Mouse (Mus musculus) neural tube, embryonic 11.5 days (tissue): ENCODE results near the gene Rpl28. TPM values are rescaled to one million over a fixed set of nuclear protein-coding genes. Genes with fewer than 3 reads are reported as not detected.
"Not testable (repeated sequence)": the region's sequence is repeated elsewhere in the genome, so short reads cannot be mapped to it uniquely, and the experiment has no call there.

Experiments
- ATAC-seq: fragments of 200-750 bp; cut with Nextera tagmentation; 2 replicates; pipeline ENCODE4 v1.8.0; 2017; ENCODE audit warnings: moderate number of reproducible peaks, mild to moderate bottlenecking, moderate TSS enrichment, moderate library complexity; ENCODE audit not compliant: insufficient read depth, low FRiP score, low TSS enrichment
- DNase-seq: peaks from one replicate; pipeline ENCODE4 v3.0.0-alpha.2; 2015; ENCODE audit warnings: low spot score
- H3K27ac ChIP-seq: fragments of 300-500 bp; sonication (generic); 2 replicates; pipeline ENCODE4 v1.5.1; 2014; ENCODE audit warnings: low read depth, mild to moderate bottlenecking, low read length
- H3K27me3 ChIP-seq: fragments of 300-500 bp; sonication (generic); 2 replicates; pipeline ENCODE4 v1.6.1; 2014; ENCODE audit warnings: mild to moderate bottlenecking, low read length, mixed read lengths; ENCODE audit not compliant: control insufficient read depth, insufficient read depth
- H3K36me3 ChIP-seq: fragments of 300-500 bp; sonication (generic); 2 replicates; pipeline ENCODE4 v1.6.1; 2014; ENCODE audit warnings: mild to moderate bottlenecking, low read length, moderate library complexity, mixed read lengths; ENCODE audit not compliant: control insufficient read depth, insufficient read depth
- H3K4me1 ChIP-seq: fragments of 300-500 bp; sonication (generic); 2 replicates; pipeline ENCODE4 v1.6.1; 2014; ENCODE audit warnings: low read length, mixed read lengths; ENCODE audit not compliant: control insufficient read depth, insufficient read depth
- H3K4me2 ChIP-seq: fragments of 300-500 bp; sonication (generic); 2 replicates; pipeline ENCODE4 v1.6.1; 2014; ENCODE audit warnings: low read depth, mild to moderate bottlenecking, moderate library complexity
- H3K4me3 ChIP-seq: fragments of 300-500 bp; sonication (generic); 2 replicates; pipeline ENCODE4 v1.5.1; 2014; ENCODE audit warnings: low read depth, low read length
- H3K9ac ChIP-seq: fragments of 300-500 bp; sonication (generic); 2 replicates; pipeline ENCODE4 v1.6.1; 2014; ENCODE audit warnings: mild to moderate bottlenecking, low read length
- H3K9me3 ChIP-seq: fragments of 300-500 bp; sonication (generic); 2 replicates; pipeline ENCODE4 v1.6.1; 2016; ENCODE audit warnings: low read length; ENCODE audit not compliant: control insufficient read depth
- WGBS: fragments of 180-500 bp; shearing (Covaris S2); extraction: QIAGEN DNeasy Blood & Tissue Kit; methylation state at CpG from one replicate; pipeline ENCODE4 v1.1.7; 2014; 5-methylcytosine and 5-hydroxymethylcytosine counted together
- polyA plus RNA-seq: library from polyadenylated mRNA; unstranded; fragments of >200 nt; fragmentation: Nextera tagmentation; extraction: Ambion mirVana; gene quantifications from 2 replicates; pipeline ENCODE4 v1.2.1, GENCODE M21; 2014

Rpl28 gene
- polyA plus RNA-seq, 1 experiment from 2014 or later, result 157 TPM

DNA sequence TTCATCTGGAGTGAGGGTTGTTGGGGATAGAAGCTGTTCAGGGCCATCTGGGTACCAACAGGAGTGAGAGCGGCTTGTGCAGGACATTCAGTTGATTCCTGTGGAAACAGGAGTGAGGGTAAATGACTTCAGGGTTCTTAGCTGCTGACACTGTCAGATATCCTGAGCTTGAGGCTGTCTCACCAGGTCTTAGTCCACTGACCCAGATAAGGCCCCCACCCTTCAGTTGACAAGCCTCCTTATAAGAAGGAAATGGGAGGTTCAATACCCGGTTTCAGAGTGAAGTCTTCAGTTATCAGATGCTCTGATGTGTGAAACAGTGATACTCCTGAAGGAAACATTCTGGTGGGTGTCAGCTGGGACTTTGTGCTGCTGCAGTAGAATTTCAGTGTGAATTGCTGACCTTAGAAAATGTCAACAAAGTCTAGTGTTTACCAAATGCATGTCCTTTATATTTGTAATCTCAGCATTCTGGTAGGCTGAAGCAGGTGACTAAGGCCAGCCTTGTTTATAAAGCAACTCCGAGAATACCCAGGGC, 2.0 kb downstream of the Rpl28 start:
- H3K4me2 ChIP-seq, result no peak overlapping the region
- DNase-seq, result no peak
- peaks cover 9% of the 10 kb centered on the region for H3K4me1 ChIP-seq
- 0 out of 2 replicates have a peak overlapping the region, but pooled peaks have one; percentile 8 for H3K4me3 ChIP-seq
- WGBS, result 90% methylated on average over 3 of the region's 3 CpGs
- no peak overlapping the region for H3K27ac ChIP-seq
- ATAC-seq, result no peak
- no peak overlapping the region for H3K9ac ChIP-seq
- H3K9me3 ChIP-seq, result no peaks in the 10 kb centered on the region
- H3K36me3 ChIP-seq, result peaks cover 16% of the 10 kb centered on the region
- 0 out of 2 replicates have a peak, but pooled peaks cover 2% of the 10 kb centered on the region for H3K27me3 ChIP-seq

DNA sequence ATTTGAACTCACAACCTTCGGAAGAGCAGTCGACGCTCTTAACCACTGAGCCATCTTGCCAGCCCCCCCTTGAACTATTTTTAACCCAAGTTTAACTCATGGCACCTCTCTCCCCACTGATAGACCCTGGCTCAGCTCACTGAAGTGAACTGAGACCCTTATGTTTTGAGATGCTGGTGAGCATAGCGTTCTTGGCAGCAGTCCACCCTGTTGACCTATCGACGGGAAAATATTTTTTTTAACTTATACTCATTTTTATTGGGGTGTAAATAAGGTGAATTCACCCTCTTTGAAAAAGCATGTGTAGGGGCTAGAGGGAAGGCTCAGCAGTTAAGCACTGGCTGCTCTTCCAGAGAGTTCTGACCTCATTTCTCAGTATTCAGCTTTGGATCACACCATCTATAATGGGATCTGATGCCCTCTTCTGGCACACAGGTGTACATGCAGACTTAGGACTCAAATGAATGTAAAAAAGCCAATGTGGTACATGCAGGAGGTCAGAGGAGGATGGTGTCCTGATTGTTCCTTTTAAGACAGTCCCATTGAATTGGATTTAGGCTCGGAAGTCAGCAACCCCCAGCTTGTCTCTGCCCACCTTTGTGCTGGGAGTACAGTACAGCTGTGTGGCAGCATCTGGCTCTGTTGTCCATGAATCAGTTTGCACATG, 3.2 kb downstream of the Rpl28 start:
- peaks cover 16% of the 10 kb centered on the region for H3K36me3 ChIP-seq
- no peak overlapping the region for H3K4me2 ChIP-seq
- no peak overlapping the region for H3K27ac ChIP-seq
- no peaks in the 10 kb centered on the region for H3K27me3 ChIP-seq
- H3K9ac ChIP-seq, result no peak overlapping the region
- peaks cover 9% of the 10 kb centered on the region for H3K4me1 ChIP-seq
- no peaks in the 10 kb centered on the region for H3K9me3 ChIP-seq
- ATAC-seq (no peak), DNase-seq (peak; percentile 39)
- WGBS, result 73% methylated on average over 7 of the region's 7 CpGs
- H3K4me3 ChIP-seq, result no peak overlapping the region

DNA sequence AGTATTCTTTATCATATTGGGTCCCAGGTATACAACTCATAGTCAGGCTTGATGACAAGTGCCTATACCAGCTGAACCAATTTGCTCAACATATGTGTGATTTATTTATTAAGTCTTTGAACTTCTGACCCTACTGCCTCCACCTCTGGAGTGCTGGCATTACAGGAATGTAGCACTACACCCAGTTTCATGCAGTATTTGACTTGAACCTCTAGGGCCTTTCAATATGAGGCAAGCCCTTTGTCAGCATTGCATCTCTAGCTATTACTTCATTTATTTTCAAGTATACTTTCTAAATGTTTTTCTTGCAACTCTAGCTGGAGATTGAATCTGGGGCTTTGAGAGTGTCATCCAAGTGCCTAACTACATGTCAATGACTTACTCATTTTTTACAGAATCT, 9.6 kb downstream of the Rpl28 start:
- Histone ChIP-seq H3K9ac (no peak overlapping the region), H3K4me3 (no peak overlapping the region), H3K9me3 (no peaks in the 10 kb centered on the region), H3K36me3 (peaks cover 12% of the 10 kb centered on the region), H3K27ac (no peak overlapping the region), H3K4me2 (no peak overlapping the region), H3K4me1 (no peaks in the 10 kb centered on the region), H3K27me3 (no peaks in the 10 kb centered on the region)
- ATAC-seq (no peak), DNase-seq (no peak)

DNA sequence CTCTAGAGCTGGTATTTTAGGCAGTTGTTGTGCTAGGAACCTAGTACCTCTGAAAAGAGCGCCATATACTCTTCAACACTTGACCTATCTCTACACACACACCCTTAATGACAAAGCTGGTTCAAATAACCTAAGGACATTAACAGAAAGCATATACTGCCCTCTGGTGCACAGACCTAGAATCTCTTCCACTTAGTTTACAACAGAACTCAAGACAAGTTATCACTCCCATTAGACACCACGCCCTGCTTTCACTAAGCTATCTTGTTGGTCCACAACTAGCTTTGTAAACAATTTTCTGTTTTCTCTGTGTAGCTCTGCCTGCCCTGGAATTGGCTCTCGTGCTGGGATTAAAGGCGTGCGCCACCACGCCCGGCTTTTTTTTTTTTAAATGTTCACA, 14.0 kb downstream of the Rpl28 start:
- ATAC-seq (no peak), DNase-seq (no peak)
- Histone ChIP-seq H3K9ac (no peak overlapping the region), H3K4me2 (no peak overlapping the region), H3K36me3 (peaks cover 13% of the 10 kb centered on the region), H3K27ac (no peak overlapping the region), H3K4me1 (peaks cover 5% of the 10 kb centered on the region; the same call in 1 of the 2 replicates), H3K9me3 (no peaks in the 10 kb centered on the region), H3K27me3 (no peaks in the 10 kb centered on the region), H3K4me3 (no peak overlapping the region)
- WGBS, result 90% methylated on average over 7 of the region's 7 CpGs

GRCm38 (mm10) chr7:4811131-4811530, 18.5 kb downstream of the Rpl28 start:
- 45% methylated on average over 10 of the region's 10 CpGs for WGBS
- not testable (repeated sequence) for H3K27me3 ChIP-seq, ATAC-seq, H3K27ac ChIP-seq, H3K9me3 ChIP-seq, DNase-seq, H3K4me1 ChIP-seq
- peak overlapping the region; percentile 99 for H3K4me3 ChIP-seq
- peak overlapping the region; percentile 97 for H3K9ac ChIP-seq
- peak overlapping the region; percentile 71 for H3K4me2 ChIP-seq
- H3K36me3 ChIP-seq, result peaks cover 13% of the 10 kb centered on the region

DNA sequence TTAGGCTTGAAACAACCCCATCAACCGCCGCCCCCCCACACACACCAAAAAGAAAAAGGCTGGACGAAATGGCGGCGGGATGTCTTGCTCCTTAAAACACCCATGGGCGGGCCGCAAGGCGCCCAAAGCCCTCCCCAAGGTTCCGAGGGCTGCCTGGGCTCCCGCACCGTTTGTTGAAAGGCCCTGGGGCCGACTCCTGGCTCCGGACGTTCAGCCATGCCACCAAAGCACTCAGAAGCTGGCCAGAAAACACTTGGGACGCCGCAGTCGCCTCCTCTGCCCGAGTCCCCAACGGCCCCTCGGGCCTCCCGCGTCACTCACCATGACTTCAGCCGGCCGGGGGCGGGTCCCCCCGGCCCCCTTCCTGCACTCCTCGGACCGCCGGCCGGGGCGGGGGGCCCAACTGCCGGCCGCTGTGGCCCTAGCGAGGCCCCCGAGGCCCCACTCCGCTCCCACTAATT, 19.2 kb downstream of the Rpl28 start:
- DNase-seq, result peak; percentile 67
- no peaks in the 10 kb centered on the region for H3K27me3 ChIP-seq

GRCm38 (mm10) chr7:4812303-4813104, 19.8 kb downstream of the Rpl28 start, which contains the start of gene Ube2s:
Ube2s (minus strand) TSS chr7:4812590.
- peaks cover 8% of the 10 kb centered on the region for H3K4me1 ChIP-seq
- H3K27ac ChIP-seq, result peak within 1 kb of the TSS; percentile 88
- WGBS, result under 1% methylated on average over 59 of the region's 62 CpGs
- peak; percentile 99 for DNase-seq
- peak within 1 kb of the TSS; percentile 99 for H3K4me3 ChIP-seq
- peak within 1 kb of the TSS; percentile 97 for H3K9ac ChIP-seq
- peak within 1 kb of the TSS; percentile 71 for H3K4me2 ChIP-seq
- H3K9me3 ChIP-seq, result no peaks in the 10 kb centered on the region
- peak; percentile 99 for ATAC-seq
- H3K27me3 ChIP-seq, result no peaks in the 10 kb centered on the region
- peaks cover 5% of the 10 kb centered on the region for H3K36me3 ChIP-seq

More for the DNA sequence above, 19.2 kb downstream of the Rpl28 start:
- no peak; the same call in 1 of the 2 replicates for ATAC-seq
- H3K27ac ChIP-seq, result peak overlapping the region; percentile 88
- no peaks in the 10 kb centered on the region for H3K9me3 ChIP-seq
- peak overlapping the region; percentile 71 for H3K4me2 ChIP-seq
- peaks cover 9% of the 10 kb centered on the region for H3K36me3 ChIP-seq
- peaks cover 8% of the 10 kb centered on the region for H3K4me1 ChIP-seq
- H3K4me3 ChIP-seq, result peak overlapping the region; percentile 99
- peak overlapping the region; percentile 97 for H3K9ac ChIP-seq
- 1% methylated on average over 23 of the region's 36 CpGs for WGBS

DNA sequence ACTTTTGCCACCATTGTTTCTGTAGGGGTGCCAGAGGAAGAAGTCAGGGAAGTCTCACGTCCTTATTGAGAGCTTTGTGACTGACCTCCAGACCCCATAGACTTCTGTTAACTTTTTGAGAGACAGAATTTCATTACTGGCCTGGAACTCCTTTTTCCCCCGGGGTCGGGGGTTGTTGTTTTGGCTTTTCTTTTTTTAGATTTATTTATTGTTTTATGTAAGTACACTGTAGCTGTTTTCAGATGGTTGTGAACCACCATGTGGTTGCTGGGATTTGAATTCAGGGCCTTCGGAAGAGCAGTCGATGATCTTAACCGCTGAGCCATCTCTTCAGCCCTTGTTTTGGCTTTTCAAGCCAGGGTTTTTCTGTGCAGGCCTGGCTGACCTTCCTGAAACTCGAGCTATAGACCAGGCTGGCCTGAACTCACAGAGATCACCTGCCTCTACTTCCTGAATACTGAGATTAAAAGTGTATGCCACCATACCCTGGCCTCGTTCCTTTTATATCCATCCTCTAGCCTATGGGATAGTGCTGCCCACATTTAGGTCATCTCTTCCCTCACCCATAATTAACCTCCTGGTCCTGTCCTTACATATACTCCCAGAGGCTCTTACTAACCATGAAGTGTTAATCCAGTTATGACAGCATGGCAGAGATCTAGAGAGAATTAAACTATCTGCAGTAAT, 20.6 kb downstream of the Rpl28 start:
- peak overlapping the region; percentile 99 for H3K4me3 ChIP-seq
- DNase-seq, result no peak
- H3K9me3 ChIP-seq, result no peaks in the 10 kb centered on the region
- ATAC-seq, result no peak
- H3K9ac ChIP-seq, result peak overlapping the region; percentile 44
- no peaks in the 10 kb centered on the region for H3K27me3 ChIP-seq
- peak overlapping the region; percentile 56; the same call in 1 of the 2 replicates for H3K27ac ChIP-seq
- H3K36me3 ChIP-seq, result peaks cover 5% of the 10 kb centered on the region; the same call in 1 of the 2 replicates
- peaks cover 8% of the 10 kb centered on the region for H3K4me1 ChIP-seq
- peak overlapping the region; percentile 51 for H3K4me2 ChIP-seq
- 22% methylated on average over 8 of the region's 8 CpGs for WGBS
